Mouse (Mus musculus): ENCODE data around the gene C130050O18Rik.

- no peak for TF ChIP-seq CTCF (IDR thresholded peaks at IDR 0.05; ENCODE audit: insufficient read depth, low read length)
- TF ChIP-seq POLR2A (IDR thresholded peaks at IDR 0.05; ENCODE audit: borderline replicate concordance, extremely low read depth, low read depth, low read length): no peak
These were observed 48.0 kb downstream of the C130050O18Rik start for GRCm38 (mm10) chr5:139453031-139453430.

Measured in lung, adult 2 months (tissue).